Mouse (Mus musculus): ENCODE measurements at regions not wholly inside any gene's neighbourhood (a gene's known extent, or its start where the extent isn't known, plus 50 kb on each side); places are given as distances from the start of the nearest gene placed in this dataset.

GRCm38 (mm10) chr13:101305063-101305462, 463.0 kb downstream of the Pik3r1 start:
- peak; percentile 58 for DNase-seq (ENCODE audit: low read depth, low spot score)

GRCm38 (mm10) chr13:101301361-101301760, 466.7 kb downstream of the Pik3r1 start:
- no peak for DNase-seq (ENCODE audit: low read depth, low spot score)

GRCm38 (mm10) chr13:101289407-101289806, 456.2 kb upstream of the Slc30a5 start:
- DNase-seq (ENCODE audit: low read depth, low spot score), result no peak

GRCm38 (mm10) chr13:101287131-101287530, 453.9 kb upstream of the Slc30a5 start:
- DNase-seq (ENCODE audit: low read depth, low spot score), result no peak

- no peak for DNase-seq (ENCODE audit: low read depth, low spot score)
These were observed 453.0 kb upstream of the Slc30a5 start for GRCm38 (mm10) chr13:101286029-101286917.

- peak; percentile 53 for DNase-seq (ENCODE audit: low read depth, low spot score)
These were observed 444.9 kb upstream of the Slc30a5 start for GRCm38 (mm10) chr13:101278127-101278526.

- DNase-seq (ENCODE audit: low read depth, low spot score), result no peak
These were observed 443.5 kb upstream of the Slc30a5 start for GRCm38 (mm10) chr13:101276766-101277165.

GRCm38 (mm10) chr13:101274470-101275141, 441.4 kb upstream of the Slc30a5 start:
- no peak for DNase-seq (ENCODE audit: low read depth, low spot score)

- no peak for DNase-seq (ENCODE audit: low read depth, low spot score)
These were observed 440.1 kb upstream of the Slc30a5 start for GRCm38 (mm10) chr13:101273321-101273720.

GRCm38 (mm10) chr13:101253698-101254468, 420.7 kb upstream of the Slc30a5 start:
- no peak for DNase-seq (ENCODE audit: low read depth, low spot score)

GRCm38 (mm10) chr13:101249369-101249768, 416.1 kb upstream of the Slc30a5 start:
- no peak for DNase-seq (ENCODE audit: low read depth, low spot score)

GRCm38 (mm10) chr13:101244326-101244725, 411.1 kb upstream of the Slc30a5 start:
- peak; percentile 66 for DNase-seq (ENCODE audit: low read depth, low spot score)

GRCm38 (mm10) chr13:101238860-101239259, 405.6 kb upstream of the Slc30a5 start:
- no peak for DNase-seq (ENCODE audit: low read depth, low spot score)

- DNase-seq (ENCODE audit: low read depth, low spot score), result no peak
These were observed 403.8 kb upstream of the Slc30a5 start for GRCm38 (mm10) chr13:101237035-101237434.

GRCm38 (mm10) chr13:101235846-101236245, 402.6 kb upstream of the Slc30a5 start:
- no peak for DNase-seq (ENCODE audit: low read depth, low spot score)

GRCm38 (mm10) chr13:101235110-101235509, 401.9 kb upstream of the Slc30a5 start:
- no peak for DNase-seq (ENCODE audit: low read depth, low spot score)

- DNase-seq (ENCODE audit: low read depth, low spot score), result no peak
These were observed 401.3 kb upstream of the Slc30a5 start for GRCm38 (mm10) chr13:101234550-101234949.

- no peak for DNase-seq (ENCODE audit: low read depth, low spot score)
These were observed 400.6 kb upstream of the Slc30a5 start for GRCm38 (mm10) chr13:101233843-101234281.

GRCm38 (mm10) chr13:101233181-101233842, 400.1 kb upstream of the Slc30a5 start:
- peak; percentile 84 for DNase-seq (ENCODE audit: low read depth, low spot score)

- no peak for DNase-seq (ENCODE audit: low read depth, low spot score)
These were observed 396.6 kb upstream of the Slc30a5 start for GRCm38 (mm10) chr13:101229861-101230260.

GRCm38 (mm10) chr13:101225366-101225765, 392.1 kb upstream of the Slc30a5 start:
- DNase-seq (ENCODE audit: low read depth, low spot score), result no peak
